Mouse (Mus musculus) midbrain, embryonic 13.5 days (tissue): ENCODE results near the gene Actl7a. TPM values are rescaled to one million over a fixed set of nuclear protein-coding genes. Genes with fewer than 3 reads are reported as not detected.

Experiments used
- ATAC-seq: fragments of 200-750 bp; cut with Nextera tagmentation; 2 replicates; pipeline ENCODE4 v1.8.0; 2017; ENCODE audit warnings: mild to moderate bottlenecking, moderate TSS enrichment, moderate library complexity
- H3K27ac ChIP-seq: fragments of 300-500 bp; sonication (generic); 2 replicates; pipeline ENCODE4 v1.5.1; 2015; ENCODE audit warnings: inconsistent platforms, mild to moderate bottlenecking, moderate library complexity
- H3K27me3 ChIP-seq: fragments of 300-500 bp; sonication (generic); 2 replicates; pipeline ENCODE4 v1.6.1; 2015; ENCODE audit warnings: mild to moderate bottlenecking, inconsistent platforms
- H3K36me3 ChIP-seq: fragments of 300-500 bp; sonication (generic); 2 replicates; pipeline ENCODE4 v1.6.1; 2015; ENCODE audit warnings: mild to moderate bottlenecking, inconsistent platforms
- H3K4me1 ChIP-seq: fragments of 300-500 bp; sonication (generic); replicated peaks from 2 replicates; pipeline ENCODE4 v1.6.1; 2015; ENCODE audit warnings: inconsistent platforms
- H3K4me2 ChIP-seq: fragments of 300-500 bp; sonication (generic); replicated peaks from 2 replicates; pipeline ENCODE4 v1.6.1; 2015; ENCODE audit warnings: moderate library complexity, mild to moderate bottlenecking, inconsistent platforms
- H3K4me3 ChIP-seq: fragments of 300-500 bp; sonication (generic); replicated peaks from 2 replicates; pipeline ENCODE4 v1.5.1; 2015; ENCODE audit warnings: mild to moderate bottlenecking, inconsistent platforms
- H3K9ac ChIP-seq: fragments of 300-500 bp; sonication (generic); replicated peaks from 2 replicates; pipeline ENCODE4 v1.6.1; 2015; ENCODE audit warnings: mild to moderate bottlenecking, inconsistent platforms
- H3K9me3 ChIP-seq: fragments of 300-500 bp; sonication (generic); 2 replicates; pipeline ENCODE4 v1.6.1; 2016; ENCODE audit warnings: mild to moderate bottlenecking, inconsistent platforms
- WGBS: fragments of 180-500 bp; shearing (Covaris S2); methylation state at CpG from one replicate; pipeline ENCODE4 v1.1.7; 2015; 5-methylcytosine and 5-hydroxymethylcytosine counted together
- polyA plus RNA-seq: library from polyadenylated mRNA; unstranded; fragments of >200 nt; fragmentation: Nextera tagmentation; extraction: Ambion mirVana; gene quantifications from 2 replicates; pipeline ENCODE4 v1.2.1, GENCODE M21; 2015

Actl7a gene
- polyA plus RNA-seq, 1 experiment from 2014 or later, result 0.11 TPM

DNA sequence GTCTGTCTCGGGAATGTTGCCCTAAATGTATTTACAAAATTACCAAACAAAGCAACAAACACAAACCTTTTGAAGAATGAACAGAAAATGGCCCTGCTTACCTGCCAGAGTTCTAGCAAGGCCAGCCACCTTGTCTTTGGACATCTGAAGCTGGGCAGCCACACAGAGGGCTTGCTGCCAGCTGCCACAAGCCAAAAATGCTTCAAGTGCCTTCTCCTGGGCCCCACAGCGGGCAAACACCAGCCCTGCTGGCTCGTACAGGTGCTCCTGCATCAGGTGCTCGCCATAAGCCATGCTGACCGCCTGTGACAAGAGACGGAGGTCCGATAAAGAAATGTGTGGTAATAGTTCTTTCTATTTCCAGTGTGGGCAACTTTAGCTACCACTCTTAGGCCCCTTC lies 25.7 kb downstream of the Actl7a start:
- no peak overlapping the region for H3K4me2 ChIP-seq
- ATAC-seq, result no peak
- H3K9ac ChIP-seq, result no peak overlapping the region
- H3K4me1 ChIP-seq, result no peaks in the 10 kb centered on the region
- 98% methylated on average over 7 of the region's 7 CpGs for WGBS
- peaks cover 93% of the 10 kb centered on the region for H3K36me3 ChIP-seq
- no peak overlapping the region for H3K27ac ChIP-seq
- H3K27me3 ChIP-seq, result no peaks in the 10 kb centered on the region
- H3K9me3 ChIP-seq, result no peaks in the 10 kb centered on the region
- no peak overlapping the region for H3K4me3 ChIP-seq

DNA sequence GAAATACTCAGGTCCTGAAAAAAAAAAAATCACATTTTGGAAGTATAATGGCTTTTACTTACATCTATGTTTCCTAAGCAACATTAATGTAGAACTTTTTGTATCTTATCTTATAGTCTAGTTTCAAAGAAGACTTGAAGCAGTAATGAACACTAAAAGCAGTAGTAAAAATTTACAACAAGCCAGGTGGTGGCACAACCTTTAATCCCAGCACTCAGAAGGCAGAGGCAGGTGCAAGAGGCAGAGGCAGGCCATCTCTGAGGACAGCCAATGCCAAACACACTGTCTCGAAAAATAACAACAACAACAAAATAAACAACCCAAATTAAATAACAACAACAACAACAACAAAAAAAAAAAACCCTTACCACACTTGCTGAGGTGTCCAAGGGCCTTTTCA lies 27.9 kb downstream of the Actl7a start:
- no peak overlapping the region for H3K9ac ChIP-seq
- H3K27ac ChIP-seq, result no peak overlapping the region
- no peaks in the 10 kb centered on the region for H3K27me3 ChIP-seq
- no peak overlapping the region for H3K4me3 ChIP-seq
- H3K9me3 ChIP-seq, result no peaks in the 10 kb centered on the region
- no peak overlapping the region for H3K4me2 ChIP-seq
- no peak for ATAC-seq
- no peaks in the 10 kb centered on the region for H3K4me1 ChIP-seq
- 84% methylated on average over 1 of the region's 1 CpGs for WGBS
- H3K36me3 ChIP-seq, result peaks cover 90% of the 10 kb centered on the region

DNA sequence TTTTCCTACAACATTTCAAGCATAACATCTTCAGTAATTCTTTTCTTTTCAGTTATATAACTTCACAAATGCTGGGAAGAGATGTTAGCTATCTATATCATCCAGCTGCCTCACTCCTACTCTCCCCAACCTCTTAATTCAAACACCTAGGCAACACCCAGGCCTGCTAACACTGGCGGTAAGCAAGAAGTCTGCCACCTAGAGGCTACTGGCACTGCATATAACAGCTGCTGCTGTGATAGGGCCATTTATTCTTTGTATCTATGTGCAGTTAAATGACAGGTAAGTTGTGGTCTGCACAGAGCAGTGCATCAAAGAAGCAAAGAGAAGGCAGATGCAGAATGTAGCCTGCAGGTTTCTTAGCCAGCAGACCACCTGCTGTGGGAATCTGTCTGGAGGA lies 48.2 kb downstream of the Actl7a start:
- H3K4me3 ChIP-seq, result no peak overlapping the region
- H3K9ac ChIP-seq, result no peak overlapping the region
- H3K9me3 ChIP-seq, result no peaks in the 10 kb centered on the region
- H3K27me3 ChIP-seq, result no peaks in the 10 kb centered on the region
- peaks cover 90% of the 10 kb centered on the region for H3K36me3 ChIP-seq
- H3K4me2 ChIP-seq, result no peak overlapping the region
- ATAC-seq, result no peak
- WGBS, result 54% methylated on average over 1 of the region's 1 CpGs
- H3K27ac ChIP-seq, result no peak overlapping the region
- H3K4me1 ChIP-seq, result no peaks in the 10 kb centered on the region

Other genes with a start within 250 kb of the Actl7a start
- not detected in 2 replicates for gene Gm26657, start 3.3 kb upstream of the Actl7a start, polyA plus RNA-seq
- not detected in 2 replicates for gene Actl7b, start 2.0 kb upstream of the Actl7a start, polyA plus RNA-seq
- gene Elp1, start 58.9 kb downstream of the Actl7a start, polyA plus RNA-seq, result 63.3 and 66.1 TPM in 2 replicates
- gene Fam206a, start 58.9 kb downstream of the Actl7a start, polyA plus RNA-seq, result 16.8 and 19.0 TPM in 2 replicates
- 17.1 and 18.6 TPM in 2 replicates for gene Ctnnal1, start 121.8 kb downstream of the Actl7a start, polyA plus RNA-seq
- 7.0 and 7.2 TPM in 2 replicates for gene Tmem245, start 204.0 kb downstream of the Actl7a start, polyA plus RNA-seq
- 10.9 and 12.0 TPM in 2 replicates for gene Frrs1l, start 247.0 kb downstream of the Actl7a start, polyA plus RNA-seq